Mouse (Mus musculus): Measurements from ENCODE around the gene Cdca5. TPM values are rescaled to one million over a fixed set of nuclear protein-coding genes. Genes with fewer than 3 reads are reported as not detected.

Gene Cdca5
- polyA plus RNA-seq, 1 experiment from 2014 or later, result 43.3 TPM

GRCm38 (mm10) chr19:6046294-6047153 lies 38.3 kb upstream of the Cdca5 start, which contains the start of gene Syvn1:
Syvn1 (plus strand) TSS chr19:6046576.
- ATAC-seq (replicated peaks; ENCODE audit: low FRiP score, low TSS enrichment, low read depth), result peak; percentile 88
- Histone ChIP-seq H3K27ac (ENCODE audit: low read depth) (peak within 1 kb of the TSS; percentile 97), H3K9ac (ENCODE audit: low read length) (peak within 1 kb of the TSS; percentile 81), H3K4me2 (ENCODE audit: low read length) (peak within 1 kb of the TSS; percentile 97), H3K9me3 (ENCODE audit: control insufficient read depth, low read length) (no peaks in the 10 kb centered on the region), H3K4me3 (ENCODE audit: low read depth, low read length) (peak within 1 kb of the TSS; percentile 60), H3K36me3 (ENCODE audit: control insufficient read depth, insufficient read depth, low read length) (peaks cover 32% of the 10 kb centered on the region), H3K4me1 (replicated peaks; ENCODE audit: control insufficient read depth, insufficient read depth, low read length) (peaks cover 15% of the 10 kb centered on the region), H3K27me3 (replicated peaks; ENCODE audit: control insufficient read depth, insufficient read depth, low read length) (no peaks in the 10 kb centered on the region)
- under 1% methylated on average over 65 of the region's 65 CpGs for WGBS
- DNase-seq (ENCODE audit: low spot score), result peak; percentile 94

- H3K9me3 ChIP-seq (ENCODE audit: control insufficient read depth, low read length), result no peaks in the 10 kb centered on the region
- WGBS, result 3% methylated on average over 44 of the region's 44 CpGs
- peak overlapping the region; percentile 81 for H3K9ac ChIP-seq (ENCODE audit: low read length)
- H3K4me1 ChIP-seq (replicated peaks; ENCODE audit: control insufficient read depth, insufficient read depth, low read length), result peaks cover 15% of the 10 kb centered on the region
- H3K27ac ChIP-seq (ENCODE audit: low read depth), result peak overlapping the region; percentile 97
- H3K4me3 ChIP-seq (ENCODE audit: low read depth, low read length), result peak overlapping the region; percentile 60
- peaks cover 40% of the 10 kb centered on the region for H3K36me3 ChIP-seq (ENCODE audit: control insufficient read depth, insufficient read depth, low read length)
- H3K27me3 ChIP-seq (replicated peaks; ENCODE audit: control insufficient read depth, insufficient read depth, low read length), result no peaks in the 10 kb centered on the region
- peak; percentile 7 for ATAC-seq (replicated peaks; ENCODE audit: low FRiP score, low TSS enrichment, low read depth)
- H3K4me2 ChIP-seq (ENCODE audit: low read length), result peak overlapping the region; percentile 97
- peak; percentile 65 for DNase-seq (ENCODE audit: low spot score)
These were observed 37.5 kb upstream of the Cdca5 start for GRCm38 (mm10) chr19:6047154-6047898.

GRCm38 (mm10) chr19:6047899-6048166 lies 37.0 kb upstream of the Cdca5 start:
- ATAC-seq (replicated peaks; ENCODE audit: low FRiP score, low TSS enrichment, low read depth) (no peak), DNase-seq (ENCODE audit: low spot score) (no peak)
- Histone ChIP-seq H3K9ac (ENCODE audit: low read length) (peak overlapping the region; percentile 81), H3K9me3 (ENCODE audit: control insufficient read depth, low read length) (no peaks in the 10 kb centered on the region), H3K4me2 (ENCODE audit: low read length) (peak overlapping the region; percentile 97), H3K4me3 (ENCODE audit: low read depth, low read length) (peak overlapping the region; percentile 60), H3K4me1 (replicated peaks; ENCODE audit: control insufficient read depth, insufficient read depth, low read length) (peaks cover 15% of the 10 kb centered on the region), H3K36me3 (ENCODE audit: control insufficient read depth, insufficient read depth, low read length) (peaks cover 45% of the 10 kb centered on the region), H3K27ac (ENCODE audit: low read depth) (no peak overlapping the region), H3K27me3 (replicated peaks; ENCODE audit: control insufficient read depth, insufficient read depth, low read length) (no peaks in the 10 kb centered on the region)
- 76% methylated on average over 8 of the region's 8 CpGs for WGBS

GRCm38 (mm10) chr19:6048681-6049410 lies 35.9 kb upstream of the Cdca5 start:
- no peaks in the 10 kb centered on the region for H3K9me3 ChIP-seq (ENCODE audit: control insufficient read depth, low read length)
- 89% methylated on average over 11 of the region's 11 CpGs for WGBS
- DNase-seq (ENCODE audit: low spot score), result no peak
- no peak overlapping the region for H3K27ac ChIP-seq (ENCODE audit: low read depth)
- H3K4me2 ChIP-seq (ENCODE audit: low read length), result no peak overlapping the region
- ATAC-seq (replicated peaks; ENCODE audit: low FRiP score, low TSS enrichment, low read depth), result no peak
- no peaks in the 10 kb centered on the region for H3K27me3 ChIP-seq (replicated peaks; ENCODE audit: control insufficient read depth, insufficient read depth, low read length)
- peaks cover 56% of the 10 kb centered on the region for H3K36me3 ChIP-seq (ENCODE audit: control insufficient read depth, insufficient read depth, low read length)
- H3K4me3 ChIP-seq (ENCODE audit: low read depth, low read length), result no peak overlapping the region
- H3K9ac ChIP-seq (ENCODE audit: low read length), result no peak overlapping the region
- peaks cover 15% of the 10 kb centered on the region for H3K4me1 ChIP-seq (replicated peaks; ENCODE audit: control insufficient read depth, insufficient read depth, low read length)

GRCm38 (mm10) chr19:6052516-6052915 lies 32.3 kb upstream of the Cdca5 start:
- 82% methylated on average over 7 of the region's 7 CpGs for WGBS
- H3K27me3 ChIP-seq (replicated peaks; ENCODE audit: control insufficient read depth, insufficient read depth, low read length), result no peaks in the 10 kb centered on the region
- H3K36me3 ChIP-seq (ENCODE audit: control insufficient read depth, insufficient read depth, low read length), result peaks cover 82% of the 10 kb centered on the region
- H3K27ac ChIP-seq (ENCODE audit: low read depth), result no peak overlapping the region
- no peak overlapping the region for H3K4me3 ChIP-seq (ENCODE audit: low read depth, low read length)
- no peak for DNase-seq (ENCODE audit: low spot score)
- no peak for ATAC-seq (replicated peaks; ENCODE audit: low FRiP score, low TSS enrichment, low read depth)
- peaks cover 17% of the 10 kb centered on the region for H3K4me1 ChIP-seq (replicated peaks; ENCODE audit: control insufficient read depth, insufficient read depth, low read length)
- H3K9me3 ChIP-seq (ENCODE audit: control insufficient read depth, low read length), result no peaks in the 10 kb centered on the region
- H3K4me2 ChIP-seq (ENCODE audit: low read length), result no peak overlapping the region
- no peak overlapping the region for H3K9ac ChIP-seq (ENCODE audit: low read length)

GRCm38 (mm10) chr19:6054296-6054695 lies 30.5 kb upstream of the Cdca5 start:
- no peak overlapping the region for H3K4me2 ChIP-seq (ENCODE audit: low read length)
- no peaks in the 10 kb centered on the region for H3K9me3 ChIP-seq (ENCODE audit: control insufficient read depth, low read length)
- ATAC-seq (replicated peaks; ENCODE audit: low FRiP score, low TSS enrichment, low read depth) (no peak), DNase-seq (ENCODE audit: low spot score) (no peak)
- no peak overlapping the region for H3K4me3 ChIP-seq (ENCODE audit: low read depth, low read length)
- 81% methylated on average over 5 of the region's 5 CpGs for WGBS
- peaks cover 16% of the 10 kb centered on the region for H3K4me1 ChIP-seq (replicated peaks; ENCODE audit: control insufficient read depth, insufficient read depth, low read length)
- H3K9ac ChIP-seq (ENCODE audit: low read length), result no peak overlapping the region
- H3K27me3 ChIP-seq (replicated peaks; ENCODE audit: control insufficient read depth, insufficient read depth, low read length), result no peaks in the 10 kb centered on the region
- peaks cover 81% of the 10 kb centered on the region for H3K36me3 ChIP-seq (ENCODE audit: control insufficient read depth, insufficient read depth, low read length)
- H3K27ac ChIP-seq (ENCODE audit: low read depth), result no peak overlapping the region

- peak overlapping the region; percentile 92 for H3K4me3 ChIP-seq (ENCODE audit: low read depth, low read length)
- peak overlapping the region; percentile 71 for H3K9ac ChIP-seq (ENCODE audit: low read length)
- no peak overlapping the region for H3K27ac ChIP-seq (ENCODE audit: low read depth)
- DNase-seq (ENCODE audit: low spot score) (no peak), ATAC-seq (replicated peaks; ENCODE audit: low FRiP score, low TSS enrichment, low read depth) (no peak)
- WGBS, result 58% methylated on average over 4 of the region's 4 CpGs
- H3K9me3 ChIP-seq (ENCODE audit: control insufficient read depth, low read length), result no peaks in the 10 kb centered on the region
- peak overlapping the region; percentile 89 for H3K4me2 ChIP-seq (ENCODE audit: low read length)
- H3K36me3 ChIP-seq (ENCODE audit: control insufficient read depth, insufficient read depth, low read length), result peaks cover 64% of the 10 kb centered on the region
- no peaks in the 10 kb centered on the region for H3K27me3 ChIP-seq (replicated peaks; ENCODE audit: control insufficient read depth, insufficient read depth, low read length)
- H3K4me1 ChIP-seq (replicated peaks; ENCODE audit: control insufficient read depth, insufficient read depth, low read length), result peaks cover 16% of the 10 kb centered on the region
These were observed 28.1 kb upstream of the Cdca5 start for GRCm38 (mm10) chr19:6056696-6057095.

GRCm38 (mm10) chr19:6057313-6058096 lies 27.3 kb upstream of the Cdca5 start, which contains the start of the genes Mrpl49 and Fau:
Mrpl49 (minus strand) TSS chr19:6057785.
Fau (plus strand) TSS chr19:6057844.
- WGBS, result under 1% methylated on average over 63 of the region's 63 CpGs
- peaks cover 56% of the 10 kb centered on the region for H3K36me3 ChIP-seq (ENCODE audit: control insufficient read depth, insufficient read depth, low read length)
- ATAC-seq (replicated peaks; ENCODE audit: low FRiP score, low TSS enrichment, low read depth), result peak; percentile 80

More at GRCm38 (mm10) chr19:6057313-6058096, 27.3 kb upstream of the Cdca5 start, which contains the start of the genes Mrpl49 and Fau:
- Histone ChIP-seq H3K4me1 (replicated peaks; ENCODE audit: control insufficient read depth, insufficient read depth, low read length) (peaks cover 24% of the 10 kb centered on the region), H3K27me3 (replicated peaks; ENCODE audit: control insufficient read depth, insufficient read depth, low read length) (no peaks in the 10 kb centered on the region), H3K27ac (ENCODE audit: low read depth) (peak within 1 kb of the TSS; percentile 74), H3K9ac (ENCODE audit: low read length) (peak within 1 kb of the TSS; percentile 90), H3K9me3 (ENCODE audit: control insufficient read depth, low read length) (no peaks in the 10 kb centered on the region), H3K4me2 (ENCODE audit: low read length) (peak within 1 kb of the TSS; percentile 94), H3K4me3 (ENCODE audit: low read depth, low read length) (peak within 1 kb of the TSS; percentile 92)
- DNase-seq (ENCODE audit: low spot score), result peak; percentile 97
